Mouse (Mus musculus): Measurements from ENCODE around the gene Polr2j.

- TF ChIP-seq POLR2A (IDR thresholded peaks at IDR 0.05; ENCODE audit: control insufficient read depth, extremely low read depth, insufficient read depth, low read length, poor library complexity) = no peak
- peak; percentile 97 for TF ChIP-seq CTCF (IDR thresholded peaks at IDR 0.05; ENCODE audit: borderline replicate concordance, control insufficient read depth, extremely low read depth, insufficient read depth, low read length, poor library complexity)
These were observed 14.2 kb upstream of the Polr2j start for GRCm38 (mm10) chr5:136102099-136102820.
